Mouse (Mus musculus) olfactory bulb, adult 2 months (tissue): ENCODE results near the gene Mvb12b. TPM values are rescaled to one million over a fixed set of nuclear protein-coding genes. Genes with fewer than 3 reads are reported as not detected.

Experiments used
- H3K27ac ChIP-seq: fragments of 200-500 bp; 2 replicates; pipeline ENCODE4 v1.5.1; 2012; ENCODE audit warnings: low read depth, low read length; ENCODE audit not compliant: insufficient read depth
- H3K4me1 ChIP-seq: fragments of 200-500 bp; 2 replicates; pipeline ENCODE4 v1.6.1; 2012; ENCODE audit warnings: low read length; ENCODE audit not compliant: control insufficient read depth, insufficient read depth
- H3K4me3 ChIP-seq: fragments of 200-500 bp; 2 replicates; pipeline ENCODE4 v1.5.1; 2012; ENCODE audit warnings: mild to moderate bottlenecking, low read depth, low read length, moderate library complexity; ENCODE audit not compliant: insufficient read depth
- CTCF ChIP-seq: fragments of 200-500 bp; IDR thresholded peaks from 2 replicates; pipeline ENCODE4 v1.5.1; 2012; ENCODE audit warnings: low read depth, mild to moderate bottlenecking, low read length, moderate library complexity; ENCODE audit not compliant: insufficient read depth
- POLR2A ChIP-seq: fragments of 200-500 bp; IDR thresholded peaks from 2 replicates; pipeline ENCODE4 v1.6.1; 2012; ENCODE audit warnings: mild to moderate bottlenecking, low read depth, low read length, moderate library complexity; ENCODE audit not compliant: insufficient read depth
- WGBS: fragments of 180-500 bp; shearing (Covaris S2); methylation state at CpG from one replicate; pipeline ENCODE4 v1.1.7; 2018; 5-methylcytosine and 5-hydroxymethylcytosine counted together
- polyA plus RNA-seq: library from polyadenylated mRNA; stranded (reverse); fragments of >200 nt; gene quantifications from 2 replicates; pipeline ENCODE4 v1.2.4, GENCODE M21; 2012; ENCODE audit warnings: low replicate concordance; ENCODE audit not compliant: missing spikeins, insufficient read depth, insufficient read length

Gene Mvb12b
- polyA plus RNA-seq, 1 experiment = not detected

- H3K27ac ChIP-seq = no peak overlapping the region
- 76% methylated on average over 11 of the region's 11 CpGs for WGBS
- no peak for TF ChIP-seq POLR2A
- TF ChIP-seq CTCF = no peak
Measured at GRCm38 (mm10) chr2:33824935-33825514, 62.7 kb downstream of the Mvb12b start.

GRCm38 (mm10) chr2:33821677-33822607 lies 65.8 kb downstream of the Mvb12b start:
- TF ChIP-seq POLR2A (no peak), CTCF (peak; percentile 87)
- WGBS = 32% methylated on average over 13 of the region's 13 CpGs
- H3K4me3 ChIP-seq = no peak overlapping the region
- peaks cover 22% of the 10 kb centered on the region for H3K4me1 ChIP-seq
- no peak overlapping the region for H3K27ac ChIP-seq

More at GRCm38 (mm10) chr2:33824935-33825514, 62.7 kb downstream of the Mvb12b start:
- no peak overlapping the region for H3K4me3 ChIP-seq
- peaks cover 12% of the 10 kb centered on the region for H3K4me1 ChIP-seq

- WGBS = 87% methylated on average over 3 of the region's 3 CpGs
- Histone ChIP-seq H3K4me1 (peaks cover 23% of the 10 kb centered on the region), H3K4me3 (no peak overlapping the region), H3K27ac (no peak overlapping the region)
- no peak for TF ChIP-seq POLR2A
- TF ChIP-seq CTCF = no peak
Measured at GRCm38 (mm10) chr2:33820450-33820849, 67.3 kb downstream of the Mvb12b start.

GRCm38 (mm10) chr2:33820037-33820436 lies 67.7 kb downstream of the Mvb12b start:
- no peak overlapping the region for H3K4me3 ChIP-seq
- peaks cover 23% of the 10 kb centered on the region for H3K4me1 ChIP-seq
- TF ChIP-seq POLR2A (no peak), CTCF (no peak)
- 90% methylated on average over 5 of the region's 5 CpGs for WGBS
- no peak overlapping the region for H3K27ac ChIP-seq

- TF ChIP-seq POLR2A (no peak), CTCF (no peak)
- H3K4me1 ChIP-seq = peaks cover 34% of the 10 kb centered on the region
- H3K4me3 ChIP-seq = no peak overlapping the region
- WGBS = 95% methylated on average over 2 of the region's 2 CpGs
- H3K27ac ChIP-seq = no peak overlapping the region; the same call in 1 of the 2 replicates
Measured at GRCm38 (mm10) chr2:33818385-33818784, 69.4 kb downstream of the Mvb12b start.

- 86% methylated on average over 9 of the region's 9 CpGs for WGBS
- no peak for TF ChIP-seq CTCF
- Histone ChIP-seq H3K4me1 (peaks cover 33% of the 10 kb centered on the region), H3K4me3 (no peak overlapping the region), H3K27ac (peak overlapping the region; percentile 53; the same call in 1 of the 2 replicates)
Measured at GRCm38 (mm10) chr2:33817663-33818346, 69.9 kb downstream of the Mvb12b start.

- Histone ChIP-seq H3K4me1 (peaks cover 35% of the 10 kb centered on the region), H3K27ac (no peak overlapping the region), H3K4me3 (no peak overlapping the region)
- TF ChIP-seq CTCF (no peak), POLR2A (no peak)
- 68% methylated on average over 4 of the region's 4 CpGs for WGBS
Measured at GRCm38 (mm10) chr2:33817080-33817479, 70.7 kb downstream of the Mvb12b start.

- WGBS = 62% methylated on average over 8 of the region's 8 CpGs
- Histone ChIP-seq H3K4me3 (no peak overlapping the region), H3K27ac (no peak overlapping the region), H3K4me1 (peaks cover 54% of the 10 kb centered on the region)
- TF ChIP-seq POLR2A = no peak
- TF ChIP-seq CTCF = no peak
Measured at GRCm38 (mm10) chr2:33814581-33814980, 73.2 kb downstream of the Mvb12b start.

- no peak overlapping the region for H3K4me3 ChIP-seq
- peaks cover 62% of the 10 kb centered on the region for H3K4me1 ChIP-seq
- WGBS = 44% methylated on average over 8 of the region's 8 CpGs
Measured at GRCm38 (mm10) chr2:33813501-33814240, 74.1 kb downstream of the Mvb12b start.

More at GRCm38 (mm10) chr2:33813501-33814240, 74.1 kb downstream of the Mvb12b start:
- no peak for TF ChIP-seq CTCF
- TF ChIP-seq POLR2A = no peak
- peak overlapping the region; percentile 46; the same call in 1 of the 2 replicates for H3K27ac ChIP-seq
